Mouse (Mus musculus) forebrain, embryonic 16.5 days (tissue): ENCODE data around the gene Gna11. TPM values are rescaled to one million over a fixed set of nuclear protein-coding genes. Genes with fewer than 3 reads are reported as not detected.

Experiments used
- ATAC-seq: fragments of 200-750 bp; cut with Nextera tagmentation; 2 replicates; pipeline ENCODE4 v1.8.0; 2017; ENCODE audit warnings: mild to moderate bottlenecking, moderate library complexity
- H3K27ac ChIP-seq: fragments of 300-500 bp; sonication (generic); 2 replicates; pipeline ENCODE4 v1.5.1; 2014; ENCODE audit warnings: low read length, control low read depth
- H3K27me3 ChIP-seq: fragments of 300-500 bp; sonication (generic); replicated peaks from 2 replicates; pipeline ENCODE4 v1.6.1; 2014; ENCODE audit warnings: low read length; ENCODE audit not compliant: control insufficient read depth, insufficient read depth
- H3K36me3 ChIP-seq: fragments of 300-500 bp; sonication (generic); 2 replicates; pipeline ENCODE4 v1.6.1; 2014; ENCODE audit not compliant: control insufficient read depth, insufficient read depth
- H3K4me1 ChIP-seq: fragments of 300-500 bp; sonication (generic); replicated peaks from 2 replicates; pipeline ENCODE4 v1.6.1; 2014; ENCODE audit warnings: low read length; ENCODE audit not compliant: control insufficient read depth, insufficient read depth
- H3K4me2 ChIP-seq: fragments of 300-500 bp; sonication (generic); 2 replicates; pipeline ENCODE4 v1.6.1; 2014; ENCODE audit warnings: mild to moderate bottlenecking, low read length, control low read depth
- H3K4me3 ChIP-seq: fragments of 300-500 bp; sonication (generic); replicated peaks from 2 replicates; pipeline ENCODE4 v1.5.1; 2014; ENCODE audit warnings: mild to moderate bottlenecking, low read length, control low read depth
- H3K9ac ChIP-seq: fragments of 300-500 bp; sonication (generic); replicated peaks from 2 replicates; pipeline ENCODE4 v1.6.1; 2014; ENCODE audit warnings: low read depth, low read length, control low read depth
- H3K9me3 ChIP-seq: fragments of 300-500 bp; sonication (generic); 2 replicates; pipeline ENCODE4 v1.6.1; 2016; ENCODE audit warnings: low read length; ENCODE audit not compliant: control insufficient read depth
- WGBS: fragments of 180-500 bp; shearing (Covaris S2); extraction: QIAGEN DNeasy Blood & Tissue Kit; methylation state at CpG from one replicate; pipeline ENCODE4 v1.1.7; 2014; 5-methylcytosine and 5-hydroxymethylcytosine counted together
- polyA plus RNA-seq: library from polyadenylated mRNA; unstranded; fragments of >200 nt; fragmentation: Nextera tagmentation; extraction: Ambion mirVana; gene quantifications from 2 replicates; pipeline ENCODE4 v1.2.1, GENCODE M21; 2015

The Gna11 gene
- polyA plus RNA-seq, 1 experiment from 2014 or later: 112 TPM

DNA sequence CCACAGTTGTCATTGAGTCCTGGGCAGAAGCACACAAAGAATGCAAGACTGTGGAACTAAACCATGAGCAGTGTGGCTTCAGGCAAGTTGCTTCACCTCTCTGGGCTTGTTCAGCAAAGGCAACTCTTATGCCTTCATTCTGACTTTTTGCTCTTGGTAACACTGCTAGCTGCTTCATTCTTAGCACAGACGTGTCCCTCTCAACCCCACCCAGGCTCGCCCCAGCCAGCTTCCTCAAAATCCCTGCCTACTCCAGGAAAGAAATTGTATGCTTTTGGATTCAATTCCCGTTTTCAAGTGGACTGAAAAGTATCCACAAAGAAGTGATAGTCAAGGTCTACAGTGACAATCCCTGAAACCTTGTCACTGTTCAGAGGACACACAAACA lies 25.0 kb downstream of the Gna11 start:
- 77% methylated on average over 3 of the region's 3 CpGs for WGBS
- H3K36me3 ChIP-seq: no peaks in the 10 kb centered on the region
- no peak for ATAC-seq
- no peaks in the 10 kb centered on the region for H3K9me3 ChIP-seq
- H3K27me3 ChIP-seq: peaks cover 3% of the 10 kb centered on the region; the same call in 1 of the 2 replicates
- no peak overlapping the region for H3K9ac ChIP-seq
- no peak overlapping the region for H3K4me3 ChIP-seq
- H3K4me2 ChIP-seq: no peak overlapping the region
- no peaks in the 10 kb centered on the region for H3K4me1 ChIP-seq
- no peak overlapping the region for H3K27ac ChIP-seq

DNA sequence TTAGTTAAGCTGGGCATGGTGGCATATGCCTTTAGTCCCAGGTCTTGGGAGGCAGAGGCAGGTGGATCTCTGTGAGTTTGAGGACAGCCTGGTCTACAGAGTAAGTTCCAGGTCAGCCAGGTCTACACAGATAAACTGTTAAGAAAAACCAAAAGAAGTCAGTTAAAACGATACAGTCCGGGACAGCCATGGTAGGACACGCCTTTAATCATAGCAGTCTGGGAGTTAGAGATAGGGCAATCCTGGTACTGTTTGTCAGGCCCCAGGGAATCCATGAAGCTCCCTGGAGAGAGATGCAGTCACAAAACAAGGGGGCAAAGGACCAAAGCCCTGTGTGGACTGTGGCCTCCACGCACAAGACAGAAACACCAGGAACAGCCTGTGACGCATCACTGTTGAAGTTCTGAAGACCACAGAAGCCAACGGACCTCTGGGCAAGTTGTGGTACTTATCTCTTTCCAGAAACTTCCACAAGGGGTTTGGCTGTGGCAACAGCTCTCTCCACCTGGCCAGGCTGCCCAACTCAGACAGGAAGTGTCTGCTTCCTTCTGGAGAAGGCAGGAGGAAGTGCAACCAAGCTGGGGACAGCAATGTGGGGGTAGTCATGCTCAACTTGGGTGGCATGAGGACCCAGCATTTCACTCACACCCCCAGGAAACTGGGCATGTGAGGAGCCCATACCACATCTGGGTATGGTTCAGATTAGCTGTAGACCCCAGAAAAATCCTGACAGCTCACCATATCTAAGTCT lies 25.6 kb downstream of the Gna11 start:
- WGBS: 91% methylated on average over 6 of the region's 6 CpGs
- no peak for ATAC-seq
- no peak overlapping the region for H3K9ac ChIP-seq
- H3K4me3 ChIP-seq: no peak overlapping the region
- H3K27me3 ChIP-seq: peaks cover 3% of the 10 kb centered on the region; the same call in 1 of the 2 replicates
- H3K9me3 ChIP-seq: no peaks in the 10 kb centered on the region
- no peaks in the 10 kb centered on the region for H3K36me3 ChIP-seq
- H3K27ac ChIP-seq: no peak overlapping the region
- H3K4me2 ChIP-seq: no peak overlapping the region
- no peaks in the 10 kb centered on the region for H3K4me1 ChIP-seq

DNA sequence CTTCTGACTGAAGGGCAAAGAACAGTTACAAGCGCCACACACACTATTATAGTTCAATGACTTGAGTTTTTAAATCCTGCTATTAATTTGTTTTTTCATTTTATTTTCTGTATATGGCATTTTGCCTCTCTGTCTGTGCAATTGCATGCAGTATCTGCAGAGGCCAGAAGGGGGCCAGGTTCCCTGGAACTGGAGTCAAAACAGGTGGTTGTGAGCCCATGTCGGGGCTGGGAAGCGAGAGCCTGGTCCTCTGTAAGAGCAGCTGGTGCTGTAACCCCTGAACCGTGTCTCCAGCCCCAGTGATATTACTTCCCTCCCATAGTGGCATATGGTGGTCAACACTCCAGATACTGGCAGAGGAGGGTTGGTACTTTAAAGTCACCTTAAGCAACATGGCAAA lies 26.4 kb downstream of the Gna11 start:
- Histone ChIP-seq H3K27ac (no peak overlapping the region), H3K9me3 (no peaks in the 10 kb centered on the region), H3K4me2 (no peak overlapping the region), H3K27me3 (no peaks in the 10 kb centered on the region), H3K9ac (no peak overlapping the region), H3K4me3 (no peak overlapping the region), H3K36me3 (no peaks in the 10 kb centered on the region), H3K4me1 (no peaks in the 10 kb centered on the region)
- ATAC-seq: no peak
- 15% methylated on average over 4 of the region's 4 CpGs for WGBS

DNA sequence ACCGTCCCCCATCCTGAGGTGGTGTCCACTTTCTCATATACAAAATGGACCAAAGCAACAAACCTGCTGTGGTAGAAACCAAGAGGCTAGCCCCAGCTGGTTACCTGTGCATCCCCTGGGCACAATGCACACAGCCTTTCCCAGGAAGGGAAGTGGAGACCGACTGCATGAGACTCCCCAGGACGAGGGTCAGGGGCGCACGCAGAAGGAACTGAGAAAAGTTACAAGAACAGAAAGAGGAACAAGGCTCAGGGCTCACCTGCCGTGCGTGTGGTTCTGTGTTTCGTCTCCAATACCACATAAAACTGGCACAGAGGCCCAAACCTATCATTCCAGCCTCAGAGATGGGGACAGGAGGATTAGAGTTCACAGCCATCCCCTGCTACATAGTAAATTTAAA lies 27.8 kb downstream of the Gna11 start:
- H3K27me3 ChIP-seq: no peaks in the 10 kb centered on the region
- no peak overlapping the region for H3K27ac ChIP-seq
- H3K4me3 ChIP-seq: no peak overlapping the region
- 80% methylated on average over 8 of the region's 8 CpGs for WGBS
- no peaks in the 10 kb centered on the region for H3K9me3 ChIP-seq
- H3K4me1 ChIP-seq: no peaks in the 10 kb centered on the region
- H3K36me3 ChIP-seq: no peaks in the 10 kb centered on the region
- H3K4me2 ChIP-seq: no peak overlapping the region
- H3K9ac ChIP-seq: no peak overlapping the region
- no peak for ATAC-seq

DNA sequence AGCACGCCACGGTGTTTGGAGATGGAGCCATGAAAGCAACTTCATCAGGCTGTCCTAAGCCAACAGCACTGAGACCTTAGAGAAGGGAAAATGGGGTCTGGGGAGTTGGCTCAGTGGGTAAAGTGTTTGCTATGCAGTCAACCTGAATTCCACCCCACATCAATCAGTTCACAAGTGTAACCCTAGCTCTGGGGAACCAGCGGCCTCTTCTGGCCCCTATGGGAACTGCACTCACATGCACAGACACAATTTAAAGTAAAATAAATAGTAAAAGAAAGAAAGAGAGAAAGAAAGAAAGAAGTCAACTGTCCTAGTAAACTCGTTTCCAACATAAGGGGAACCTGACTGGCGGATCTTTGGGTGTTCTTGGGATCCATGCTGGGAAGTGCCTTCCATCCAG lies 31.2 kb downstream of the Gna11 start:
- Histone ChIP-seq H3K27me3 (no peaks in the 10 kb centered on the region), H3K9ac (no peak overlapping the region), H3K4me2 (no peak overlapping the region), H3K4me1 (no peaks in the 10 kb centered on the region), H3K36me3 (no peaks in the 10 kb centered on the region), H3K4me3 (no peak overlapping the region), H3K9me3 (no peaks in the 10 kb centered on the region), H3K27ac (no peak overlapping the region)
- no peak for ATAC-seq
- 85% methylated on average over 5 of the region's 5 CpGs for WGBS

DNA sequence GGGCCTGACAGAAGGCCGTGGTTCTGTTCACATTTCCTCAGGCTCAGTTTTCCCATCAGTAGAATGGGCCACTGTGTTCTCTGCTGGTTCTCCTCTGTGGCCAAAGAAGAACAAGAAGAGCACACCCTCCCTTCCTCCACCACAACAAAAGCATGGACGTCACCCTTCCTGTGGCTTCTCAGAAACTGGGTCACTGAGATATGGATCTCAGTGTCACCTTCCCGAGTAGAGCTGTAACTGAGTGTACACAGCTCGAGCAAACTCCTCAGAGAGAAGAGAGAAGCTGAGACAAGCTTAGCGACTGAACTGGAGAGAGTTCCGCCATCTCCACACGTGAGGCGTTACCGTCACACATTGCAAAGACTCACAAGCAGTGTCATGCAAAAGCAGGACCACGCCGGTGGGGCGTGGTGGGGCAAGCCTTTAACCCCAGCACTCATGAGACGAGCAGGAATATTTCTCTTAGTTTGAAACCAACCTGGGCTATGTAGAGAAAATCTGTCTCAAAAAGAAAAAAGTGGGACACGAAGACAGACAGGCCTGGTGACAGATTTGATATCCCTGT lies 34.7 kb downstream of the Gna11 start:
- Histone ChIP-seq H3K4me2 (no peak overlapping the region), H3K4me3 (no peak overlapping the region), H3K4me1 (no peaks in the 10 kb centered on the region), H3K27ac (no peak overlapping the region), H3K9me3 (no peaks in the 10 kb centered on the region), H3K27me3 (no peaks in the 10 kb centered on the region), H3K9ac (no peak overlapping the region), H3K36me3 (no peaks in the 10 kb centered on the region)
- 82% methylated on average over 14 of the region's 14 CpGs for WGBS
- no peak for ATAC-seq

DNA sequence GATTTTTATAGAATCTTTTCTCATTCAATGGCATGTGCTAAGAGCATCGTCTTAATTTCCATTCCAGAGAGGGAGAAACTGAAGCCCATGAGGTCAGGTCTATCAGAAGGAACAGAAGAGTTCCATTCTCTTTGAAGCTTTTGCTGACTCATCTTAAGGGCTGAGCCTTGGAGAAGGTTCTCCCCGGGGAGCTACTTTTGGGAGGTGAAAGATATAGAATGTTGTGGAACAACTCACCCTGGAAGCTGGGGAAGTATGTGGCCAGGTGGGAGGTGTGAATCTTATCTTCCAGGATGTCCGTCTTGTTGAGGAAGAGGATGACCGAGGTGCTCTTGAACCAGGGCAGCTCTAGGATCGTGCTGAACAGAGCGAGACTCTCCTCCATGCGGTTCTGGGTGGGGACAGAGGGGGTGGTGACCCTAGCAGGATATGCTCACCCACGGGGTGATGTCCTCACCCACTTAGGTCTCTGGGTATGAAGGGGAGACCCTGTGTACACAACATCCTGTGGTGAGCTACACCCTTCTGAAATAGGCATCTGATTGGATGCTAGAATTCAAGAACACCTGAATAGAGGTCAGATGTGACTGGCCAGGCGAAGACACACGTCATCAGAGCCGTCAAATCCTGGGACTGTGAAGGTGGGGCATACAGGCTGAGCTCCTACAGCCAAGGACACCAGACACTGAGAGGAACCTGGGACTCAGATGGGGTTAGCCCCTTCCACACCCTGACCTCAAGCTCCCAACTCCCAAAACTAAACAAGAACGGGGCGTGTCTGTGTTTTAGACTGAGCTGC lies 37.1 kb downstream of the Gna11 start:
- Histone ChIP-seq H3K9me3 (no peaks in the 10 kb centered on the region), H3K4me1 (peaks cover 2% of the 10 kb centered on the region; the same call in 1 of the 2 replicates), H3K36me3 (no peaks in the 10 kb centered on the region), H3K27ac (no peak overlapping the region), H3K27me3 (no peaks in the 10 kb centered on the region), H3K4me3 (no peak overlapping the region), H3K9ac (no peak overlapping the region), H3K4me2 (no peak overlapping the region)
- WGBS: 75% methylated on average over 13 of the region's 13 CpGs
- ATAC-seq: no peak

DNA sequence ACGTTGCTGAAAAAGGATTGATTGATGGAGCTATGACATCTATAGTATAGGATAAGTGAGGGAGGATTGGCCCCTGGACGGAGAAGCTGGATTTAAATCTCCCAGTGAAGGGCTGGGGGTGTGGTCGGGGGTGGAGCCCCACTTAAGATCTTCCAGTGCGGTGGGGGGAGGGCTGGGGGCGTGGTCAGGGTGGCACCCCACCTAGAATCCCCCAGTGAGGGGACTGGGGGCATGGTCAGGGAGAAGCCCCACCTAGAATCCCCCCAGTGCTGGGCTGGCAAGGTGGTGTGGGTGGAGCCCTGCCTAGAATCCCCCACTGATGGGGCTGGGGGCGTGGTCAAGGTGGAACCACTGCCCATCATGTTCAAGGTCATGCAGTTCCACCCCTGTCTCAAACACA lies 37.9 kb downstream of the Gna11 start:
- no peaks in the 10 kb centered on the region for H3K36me3 ChIP-seq
- no peak for ATAC-seq
- 34% methylated on average over 6 of the region's 6 CpGs for WGBS

DNA sequence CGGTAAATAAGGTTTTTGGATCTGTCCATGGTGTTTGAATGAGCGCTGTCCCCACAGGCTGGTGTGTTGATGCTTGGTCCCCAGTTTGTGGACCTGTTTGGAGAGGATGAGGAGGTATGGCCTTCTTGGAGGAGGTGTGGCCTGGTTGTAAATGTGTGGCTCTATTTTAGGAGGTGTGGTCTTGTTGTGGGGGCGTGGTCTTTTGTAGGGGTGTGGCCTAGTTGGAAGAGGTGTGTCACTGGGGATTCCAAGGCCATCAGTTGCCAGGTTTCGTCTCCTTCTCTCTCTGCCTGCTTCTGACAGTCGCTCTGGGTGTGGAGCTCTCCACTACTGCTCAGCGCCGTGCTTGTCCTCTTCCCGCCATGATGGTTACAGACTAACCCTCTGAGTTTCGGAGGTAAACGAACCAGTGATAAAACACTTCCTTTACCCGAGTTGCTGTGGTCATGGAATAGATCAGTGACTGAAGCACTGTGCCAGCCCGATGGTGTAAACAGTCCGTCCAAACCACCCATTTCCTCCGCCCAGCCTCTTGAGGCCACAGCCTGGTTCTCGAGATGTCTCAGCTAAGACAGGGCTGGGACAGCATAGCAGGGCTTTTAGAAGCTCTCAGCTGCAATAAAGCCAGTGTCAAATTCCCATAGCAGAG lies 39.9 kb downstream of the Gna11 start:
- Histone ChIP-seq H3K4me3 (no peak overlapping the region), H3K9me3 (no peaks in the 10 kb centered on the region), H3K4me2 (no peak overlapping the region), H3K36me3 (no peaks in the 10 kb centered on the region), H3K9ac (no peak overlapping the region), H3K27me3 (no peaks in the 10 kb centered on the region), H3K4me1 (peaks cover 4% of the 10 kb centered on the region; the same call in 1 of the 2 replicates), H3K27ac (no peak overlapping the region)
- 82% methylated on average over 15 of the region's 15 CpGs for WGBS
- no peak for ATAC-seq

More for the DNA sequence above, 37.9 kb downstream of the Gna11 start:
- Histone ChIP-seq H3K9me3 (no peaks in the 10 kb centered on the region), H3K4me1 (peaks cover 4% of the 10 kb centered on the region; the same call in 1 of the 2 replicates), H3K4me3 (no peak overlapping the region), H3K4me2 (no peak overlapping the region), H3K27me3 (no peaks in the 10 kb centered on the region), H3K27ac (no peak overlapping the region), H3K9ac (no peak overlapping the region)
